Mouse (Mus musculus) spleen, adult 18-20 months (tissue): ENCODE data around the gene Thrap3.
"Not testable (repeated sequence)": the region's sequence is repeated elsewhere in the genome, so short reads cannot be mapped to it uniquely, and the experiment has no call there.

Source experiments
- DNase-seq, 2 experiments: peaks; one replicate each; pipeline ENCODE4 v3.0.0; 2022; ENCODE audit warnings: mixed read lengths in 2 of 2

The Thrap3 gene

GRCm38 (mm10) chr4:126217771-126218170 lies 15.2 kb upstream of the Thrap3 start:
- no peak for DNase-seq

GRCm38 (mm10) chr4:126207081-126207480 lies 4.5 kb upstream of the Thrap3 start:
- DNase-seq, result no peak

DNA sequence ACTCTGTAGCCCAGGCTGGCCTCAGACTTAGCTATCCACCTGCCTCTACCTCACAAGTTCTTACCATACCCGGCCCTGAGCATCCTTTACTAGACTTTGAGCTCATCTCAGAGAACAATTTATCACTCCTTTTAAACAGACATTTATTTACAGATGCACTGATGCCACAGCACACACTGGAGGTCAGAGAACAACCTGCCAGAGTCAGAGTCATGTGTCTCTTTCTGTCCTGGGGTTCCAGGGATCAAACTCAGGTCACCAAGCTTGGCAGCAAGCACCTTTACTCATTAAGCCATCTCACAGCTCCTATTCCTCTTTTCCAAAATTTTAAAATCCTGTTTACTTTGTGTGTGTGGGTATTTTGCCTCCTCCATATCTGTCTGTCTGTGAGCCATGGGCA lies 2.8 kb upstream of the Thrap3 start:
- no peak for DNase-seq

- no peak for DNase-seq
Observed at GRCm38 (mm10) chr4:126204661-126205230, 2.2 kb upstream of the Thrap3 start.

GRCm38 (mm10) chr4:126204016-126204415 lies 1.5 kb upstream of the Thrap3 start:
- no peak for DNase-seq

- no peak for DNase-seq
Observed at GRCm38 (mm10) chr4:126203336-126203895, 856 bp upstream of the Thrap3 start.

DNA sequence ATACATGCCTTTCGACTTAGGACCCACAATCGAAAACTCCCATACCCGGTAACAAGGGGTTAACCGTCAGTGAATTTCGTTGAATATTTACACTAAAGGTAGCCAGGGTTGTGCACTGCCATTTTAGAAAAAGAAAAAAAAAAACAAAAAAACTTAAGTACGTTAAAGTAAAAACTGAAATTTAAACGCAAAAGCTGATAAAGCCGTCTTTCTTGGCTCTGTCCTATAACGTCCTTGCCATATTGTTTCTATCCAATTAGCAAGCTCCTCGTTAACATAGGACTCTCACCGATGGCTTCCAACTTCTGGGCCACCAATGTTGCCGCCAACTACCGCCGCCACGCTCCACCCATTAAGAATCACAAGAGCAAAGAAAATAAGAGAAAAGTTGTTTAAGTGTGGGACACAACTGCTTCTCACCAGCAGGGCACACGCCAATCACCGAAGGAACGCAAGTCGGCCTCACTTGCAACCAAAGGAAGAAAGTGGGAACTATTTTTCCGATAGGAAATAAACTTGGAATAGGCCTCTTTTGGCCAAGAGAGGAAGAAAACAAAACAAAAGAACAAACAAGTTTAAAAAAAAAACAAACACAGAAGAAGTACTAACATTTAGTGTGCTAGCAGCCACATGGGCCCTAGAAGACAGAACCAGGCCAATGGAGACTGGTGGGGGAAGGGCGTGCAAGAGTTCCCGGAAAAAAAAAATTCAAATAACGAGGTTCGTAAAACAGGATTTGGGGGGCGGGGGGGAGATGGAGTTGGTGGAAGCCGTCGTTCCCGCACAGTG lies 852 bp downstream of the Thrap3 start:
- DNase-seq, result peak in 1 of 2 experiments; percentile 15

- no peak for DNase-seq
Observed at GRCm38 (mm10) chr4:126200656-126201055, 1.9 kb downstream of the Thrap3 start.

GRCm38 (mm10) chr4:126200036-126200435 lies 2.5 kb downstream of the Thrap3 start:
- DNase-seq, result no peak

- DNase-seq, result no peak
Observed at GRCm38 (mm10) chr4:126199556-126199955, 3.0 kb downstream of the Thrap3 start.

GRCm38 (mm10) chr4:126197485-126197884 lies 5.1 kb downstream of the Thrap3 start:
- no peak for DNase-seq

- no peak for DNase-seq
Observed at GRCm38 (mm10) chr4:126194916-126195315, 7.6 kb downstream of the Thrap3 start.

DNA sequence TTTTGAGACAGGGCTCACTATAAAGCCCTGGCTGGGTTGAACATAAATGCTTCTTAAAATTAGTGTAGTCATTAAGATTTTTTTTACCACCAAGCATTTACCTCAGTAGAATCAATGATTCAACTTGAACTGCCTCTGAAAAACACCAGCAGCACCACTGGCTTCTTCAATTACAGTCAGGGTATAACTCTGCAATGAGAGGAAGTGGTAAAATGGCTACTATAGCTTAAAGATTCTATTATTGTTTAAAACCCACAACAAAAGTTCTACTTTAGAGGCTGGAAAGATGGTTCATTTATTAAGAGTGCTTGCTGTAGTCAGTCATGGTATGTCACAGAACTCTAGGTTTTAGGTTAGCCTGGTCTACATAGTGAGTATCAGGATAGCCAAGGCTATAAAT lies 8.3 kb downstream of the Thrap3 start:
- DNase-seq, result no peak

DNA sequence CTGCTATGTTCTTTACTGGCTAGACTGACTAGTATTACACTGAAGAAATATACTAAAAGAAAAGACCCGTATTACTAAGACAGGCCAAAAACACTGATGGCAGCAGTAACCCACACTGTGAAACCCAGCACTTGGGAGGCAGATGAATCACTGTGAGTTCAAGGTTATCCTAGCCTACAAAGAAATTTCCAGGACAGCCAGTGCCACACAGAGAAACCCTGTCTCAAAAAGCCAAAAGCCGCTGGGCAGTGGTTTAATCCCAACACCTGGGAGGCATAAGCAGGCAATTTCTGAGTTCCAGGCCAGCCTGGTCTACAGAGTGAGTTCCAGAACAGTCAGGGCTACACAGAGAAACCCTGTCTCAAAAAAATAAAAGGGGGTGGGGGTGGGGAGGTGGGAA lies 11.9 kb downstream of the Thrap3 start:
- no peak for DNase-seq

DNA sequence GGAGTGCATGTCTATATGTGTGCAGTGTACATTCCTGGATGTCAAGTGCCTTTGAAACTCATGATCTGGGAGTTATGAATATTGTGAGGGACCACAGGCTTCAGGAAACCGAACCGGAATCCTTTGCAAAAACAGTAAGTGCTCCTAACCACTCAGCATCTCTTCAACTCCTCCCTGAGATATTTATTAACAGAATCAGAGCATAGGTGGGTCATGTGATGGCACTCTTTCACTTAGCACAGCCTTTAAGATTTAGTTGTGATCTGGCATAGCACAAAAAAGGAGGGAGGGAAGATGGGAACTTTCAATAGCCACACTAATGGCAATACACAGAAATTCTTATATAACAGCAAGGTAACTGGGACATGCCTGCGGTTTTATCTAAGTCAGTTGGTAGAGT lies 15.5 kb downstream of the Thrap3 start:
- no peak for DNase-seq

GRCm38 (mm10) chr4:126183034-126183433 lies 19.5 kb downstream of the Thrap3 start:
- DNase-seq, result no peak

DNA sequence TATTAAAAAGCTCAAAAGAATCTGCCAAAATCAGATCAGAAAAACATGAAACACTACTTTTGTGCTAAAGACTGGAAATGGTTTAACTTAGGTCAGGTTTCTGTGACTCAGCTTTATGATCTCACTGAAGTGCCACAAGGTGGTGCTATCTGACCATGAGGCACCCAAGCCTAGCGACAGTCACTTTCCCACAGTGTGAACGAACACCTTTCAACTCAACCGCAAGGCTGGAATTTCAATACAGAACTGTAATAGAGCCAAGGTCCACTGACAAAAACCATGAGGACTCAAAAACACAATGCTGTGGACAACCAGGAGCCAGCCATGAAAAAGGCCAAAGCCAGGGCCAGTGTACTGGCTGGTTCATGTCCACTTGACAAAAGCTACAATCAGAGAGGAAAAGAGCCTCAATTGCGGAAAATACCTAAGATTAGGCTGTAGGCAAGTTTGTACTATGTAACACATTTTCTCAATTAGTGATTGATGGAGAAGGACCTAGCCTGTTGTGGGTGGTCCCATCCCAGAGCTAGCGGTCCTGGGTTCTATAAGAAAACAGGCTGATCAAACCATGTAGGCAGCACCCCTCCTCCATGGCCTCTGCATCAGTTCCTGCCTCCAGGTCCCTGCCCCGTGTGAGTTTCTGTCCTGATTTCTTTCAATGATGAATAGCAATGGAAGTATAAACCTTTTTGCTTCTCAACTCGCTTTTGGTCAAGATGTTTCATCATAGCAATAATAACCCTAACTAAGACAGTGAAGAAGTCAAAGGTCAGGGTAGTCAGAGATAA lies 21.2 kb downstream of the Thrap3 start:
- peak in 1 of 2 experiments; percentile 31 for DNase-seq

DNA sequence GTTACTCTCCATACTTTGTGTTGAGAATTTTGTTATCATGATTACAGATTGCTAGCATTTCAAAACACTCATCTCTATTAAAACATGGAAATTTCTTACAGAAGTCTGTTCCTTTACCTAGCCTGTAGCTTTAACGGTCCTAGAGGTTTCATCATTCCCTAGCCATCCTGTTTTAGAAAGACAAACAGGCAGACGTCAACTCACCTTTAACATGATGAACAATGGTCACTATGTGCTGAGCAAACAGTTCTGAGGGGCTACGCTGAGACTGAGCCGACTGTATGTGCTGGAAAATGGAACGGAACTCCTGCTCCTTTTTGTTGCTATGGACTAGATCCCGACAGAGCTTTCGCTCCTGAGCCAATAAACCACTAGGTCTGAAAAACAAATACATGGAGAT lies 26.6 kb downstream of the Thrap3 start:
- not testable (repeated sequence) for DNase-seq

GRCm38 (mm10) chr4:126173800-126174199 lies 28.8 kb downstream of the Thrap3 start:
- no peak for DNase-seq

DNA sequence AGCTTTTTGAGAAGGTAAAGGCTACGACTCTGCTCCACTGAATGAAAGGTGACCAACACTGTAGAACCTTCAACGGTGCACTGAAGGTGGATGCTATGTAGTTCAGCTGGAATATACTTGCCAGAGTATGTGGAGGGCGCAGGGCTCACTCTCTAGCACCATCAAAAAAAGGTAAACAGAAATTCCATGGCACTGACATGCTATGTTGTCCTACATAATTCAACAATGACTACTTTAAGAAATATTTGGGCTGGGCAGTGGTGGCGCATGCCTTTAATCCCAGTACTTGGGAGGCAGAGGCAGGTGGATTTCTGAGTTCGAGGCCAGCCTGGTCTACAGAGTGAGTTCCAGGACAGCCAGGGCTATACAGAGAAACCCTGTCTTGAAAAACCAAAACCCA lies 31.8 kb downstream of the Thrap3 start:
- not testable (repeated sequence) for DNase-seq

DNA sequence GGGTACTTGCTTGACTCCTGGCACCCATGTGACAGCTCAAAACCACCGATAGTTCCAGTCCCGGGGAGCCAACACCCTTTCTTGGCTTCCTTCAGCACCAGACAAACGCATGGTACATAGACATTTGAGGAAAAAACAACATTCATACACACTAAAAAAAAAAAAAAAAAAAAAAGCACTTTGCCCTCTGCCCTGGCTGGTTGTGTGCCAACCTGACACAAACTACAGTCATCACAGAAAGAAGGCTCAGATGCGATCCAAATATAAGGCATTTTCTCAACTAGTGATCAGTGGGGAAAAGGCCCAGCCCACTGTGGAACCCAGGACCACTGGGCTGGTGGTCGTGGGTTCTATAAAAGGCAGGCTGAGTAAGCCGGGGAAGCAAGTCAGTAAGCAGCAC lies 33.7 kb downstream of the Thrap3 start:
- no peak for DNase-seq

DNA sequence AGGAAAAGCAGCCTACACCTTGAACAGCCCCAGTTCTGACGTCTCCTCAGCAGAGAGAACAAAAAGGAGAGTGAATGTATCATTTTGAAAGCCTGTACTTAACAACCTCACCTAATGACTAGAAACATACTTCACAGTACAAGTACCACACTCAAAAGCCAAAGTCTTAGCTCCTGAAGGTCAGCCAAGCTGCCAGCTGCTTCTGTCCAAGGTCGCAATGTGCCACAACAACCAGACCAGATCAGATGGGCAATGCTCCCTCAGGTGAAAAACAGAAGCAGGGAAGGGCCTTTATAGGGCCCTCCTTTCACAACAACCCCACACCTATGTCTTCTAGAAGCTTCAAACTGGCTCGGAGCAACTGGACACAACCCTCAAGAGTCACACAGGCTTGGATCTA lies 36.5 kb downstream of the Thrap3 start:
- DNase-seq, result no peak

GRCm38 (mm10) chr4:126165092-126165491 lies 37.5 kb downstream of the Thrap3 start:
- not testable (repeated sequence) for DNase-seq
